Mouse (Mus musculus) stomach, postnatal 0 days (tissue): Measurements from ENCODE around the gene Whamm. TPM values are rescaled to one million over a fixed set of nuclear protein-coding genes. Genes with fewer than 3 reads are reported as not detected.

Experiments
- ATAC-seq: fragments of 200-750 bp; cut with Nextera tagmentation; 2 replicates; pipeline ENCODE4 v1.8.0; 2017; ENCODE audit not compliant: low FRiP score, low TSS enrichment
- DNase-seq: peaks from one replicate; pipeline ENCODE4 v3.0.0-alpha.2; 2016; ENCODE audit warnings: low spot score
- H3K27ac ChIP-seq: fragments of 300-500 bp; sonication (generic); replicated peaks from 2 replicates; pipeline ENCODE4 v1.5.1; 2014; ENCODE audit warnings: mild to moderate bottlenecking, control low read depth
- H3K27me3 ChIP-seq: fragments of 300-500 bp; sonication (generic); 2 replicates; pipeline ENCODE4 v1.6.1; 2014; ENCODE audit warnings: low read length; ENCODE audit not compliant: control insufficient read depth, insufficient read depth
- H3K36me3 ChIP-seq: fragments of 300-500 bp; sonication (generic); 2 replicates; pipeline ENCODE4 v1.6.1; 2014; ENCODE audit warnings: low read length, mixed read lengths; ENCODE audit not compliant: control insufficient read depth, insufficient read depth
- H3K4me1 ChIP-seq: fragments of 300-500 bp; sonication (generic); replicated peaks from 2 replicates; pipeline ENCODE4 v1.6.1; 2014; ENCODE audit warnings: antibody characterized with exemption; ENCODE audit not compliant: control insufficient read depth, insufficient read depth
- H3K4me2 ChIP-seq: fragments of 300-500 bp; sonication (generic); replicated peaks from 2 replicates; pipeline ENCODE4 v1.6.1; 2014; ENCODE audit warnings: low read depth, mild to moderate bottlenecking, control low read depth, moderate library complexity
- H3K4me3 ChIP-seq: fragments of 300-500 bp; sonication (generic); 2 replicates; pipeline ENCODE4 v1.5.1; 2014; ENCODE audit warnings: low read depth, low read length, control low read depth
- H3K9ac ChIP-seq: fragments of 300-500 bp; sonication (generic); 2 replicates; pipeline ENCODE4 v1.6.1; 2014; ENCODE audit warnings: mild to moderate bottlenecking, low read length, control low read depth, mixed read lengths
- H3K9me3 ChIP-seq: fragments of 300-500 bp; sonication (generic); 2 replicates; pipeline ENCODE4 v1.6.1; 2016; ENCODE audit warnings: low read length; ENCODE audit not compliant: control insufficient read depth
- CTCF ChIP-seq: IDR thresholded peaks from 2 replicates; pipeline ENCODE4 v1.5.1; 2016; ENCODE audit warnings: antibody characterized with exemption, low read depth, mild to moderate bottlenecking, moderate library complexity
- EP300 ChIP-seq: optimal IDR thresholded peaks from 2 replicates; pipeline ENCODE3; 2016; ENCODE audit warnings: antibody characterized with exemption
- WGBS: fragments of 180-500 bp; shearing (Covaris S2); extraction: QIAGEN DNeasy Blood & Tissue Kit; methylation state at CpG from one replicate; pipeline ENCODE4 v1.1.7; 2014; 5-methylcytosine and 5-hydroxymethylcytosine counted together
- microRNA counts: library from miRNA; unstranded; fragments of <30 nt; microRNA quantifications from one replicate; lab custom pipeline; 2015
- polyA plus RNA-seq: library from polyadenylated mRNA; unstranded; fragments of >200 nt; fragmentation: Nextera tagmentation; extraction: Ambion mirVana; gene quantifications from 2 replicates; pipeline ENCODE4 v1.2.1, GENCODE M21; 2015

Whamm gene
- polyA plus RNA-seq, 1 experiment from 2014 or later = 3.8 TPM

- 59% methylated on average over 7 of the region's 7 CpGs for WGBS
- no peak overlapping the region for H3K4me3 ChIP-seq
- no peak for ATAC-seq
- no peak overlapping the region for H3K27ac ChIP-seq
- H3K4me2 ChIP-seq = no peak overlapping the region
- TF ChIP-seq CTCF = no peak
- TF ChIP-seq EP300 = no peak
- H3K9me3 ChIP-seq = no peaks in the 10 kb centered on the region
- no peak for DNase-seq
- H3K9ac ChIP-seq = no peak overlapping the region
- H3K4me1 ChIP-seq = no peaks in the 10 kb centered on the region
- H3K27me3 ChIP-seq = no peaks in the 10 kb centered on the region
- no peaks in the 10 kb centered on the region for H3K36me3 ChIP-seq
Observed at GRCm38 (mm10) chr7:81644551-81645235, 73.6 kb downstream of the Whamm start.

MicroRNAs within 50 kb of the gene (microRNA counts, 519-probe panel; counts per million panel counts)
- microRNA mmu-miR-1839-3p (lab: Ali Mortazavi, UCI) (not detected), microRNA mmu-miR-1839-5p (lab: Ali Mortazavi, UCI) (4,162 counts per million, percentile 34 among the panel's probes with 10 or more counts)

Other genes with a start within 250 kb of the Whamm start
- gene Rps17, start 226.0 kb upstream of the Whamm start, polyA plus RNA-seq = 1,024 and 1,034 TPM in 2 replicates
- gene Cpeb1, start 115.8 kb upstream of the Whamm start, polyA plus RNA-seq = 0.94 and 1.2 TPM in 2 replicates
- 2.1 and 2.2 TPM in 2 replicates for gene Ap3b2, start 77.3 kb upstream of the Whamm start, polyA plus RNA-seq
- gene BC048679, start 73.0 kb upstream of the Whamm start, polyA plus RNA-seq = not detected in 2 replicates
- 0.06 and 0.11 TPM in 2 replicates for gene Fsd2, start 4.3 kb upstream of the Whamm start, polyA plus RNA-seq
- gene Homer2, start 136.3 kb downstream of the Whamm start, polyA plus RNA-seq = 47.4 and 48.4 TPM in 2 replicates
- gene Ramac, start 191.7 kb downstream of the Whamm start, polyA plus RNA-seq = 128 and 134 TPM in 2 replicates
- 46.2 and 46.7 TPM in 2 replicates for gene 3110040N11Rik, start 218.2 kb downstream of the Whamm start, polyA plus RNA-seq